Mouse (Mus musculus): ENCODE results near the gene Galnt4. TPM values are rescaled to one million over a fixed set of nuclear protein-coding genes. Genes with fewer than 3 reads are reported as not detected.

The Galnt4 gene
- 13.7 and 14.9 TPM in 2 replicates for polyA plus RNA-seq (2015; fragmentation: Nextera tagmentation; extraction: Ambion mirVana)

GRCm38 (mm10) chr10:99107964-99108363, at the start of gene Galnt4:
TSS of gene Galnt4 (plus strand) at chr10:99108159.
- no peaks in the 10 kb centered on the region for H3K9me3 ChIP-seq
- H3K9ac ChIP-seq = peak within 1 kb of the TSS; percentile 85
- no peaks in the 10 kb centered on the region for H3K27me3 ChIP-seq
- peak within 1 kb of the TSS; percentile 88 for H3K4me3 ChIP-seq
- H3K4me2 ChIP-seq = peak within 1 kb of the TSS; percentile 94
- peak within 1 kb of the TSS; percentile 84 for H3K27ac ChIP-seq
- WGBS = 2% methylated on average over 22 of the region's 22 CpGs
- peak; percentile 87 for ATAC-seq (ENCODE audit: borderline replicate concordance, extremely low read depth, low FRiP score, low TSS enrichment)
- peaks cover 31% of the 10 kb centered on the region for H3K36me3 ChIP-seq
- H3K4me1 ChIP-seq = peaks cover 26% of the 10 kb centered on the region

- Histone ChIP-seq H3K9ac (no peak overlapping the region), H3K9me3 (no peaks in the 10 kb centered on the region), H3K4me2 (no peak overlapping the region), H3K4me1 (no peaks in the 10 kb centered on the region), H3K27me3 (no peaks in the 10 kb centered on the region), H3K27ac (no peak overlapping the region), H3K36me3 (no peaks in the 10 kb centered on the region), H3K4me3 (no peak overlapping the region)
- 81% methylated on average over 7 of the region's 7 CpGs for WGBS
- no peak for ATAC-seq (ENCODE audit: borderline replicate concordance, extremely low read depth, low FRiP score, low TSS enrichment)
These were observed 47.4 kb upstream of the Galnt4 start for GRCm38 (mm10) chr10:99060588-99060987.

GRCm38 (mm10) chr10:99061418-99061817, 46.5 kb upstream of the Galnt4 start:
- ATAC-seq (ENCODE audit: borderline replicate concordance, extremely low read depth, low FRiP score, low TSS enrichment) = no peak
- no peaks in the 10 kb centered on the region for H3K4me1 ChIP-seq
- H3K4me3 ChIP-seq = no peak overlapping the region
- no peaks in the 10 kb centered on the region for H3K9me3 ChIP-seq
- H3K9ac ChIP-seq = no peak overlapping the region
- no peaks in the 10 kb centered on the region for H3K27me3 ChIP-seq
- no peaks in the 10 kb centered on the region for H3K36me3 ChIP-seq
- H3K4me2 ChIP-seq = no peak overlapping the region
- 89% methylated on average over 10 of the region's 10 CpGs for WGBS
- H3K27ac ChIP-seq = no peak overlapping the region

GRCm38 (mm10) chr10:99062546-99062945, 45.4 kb upstream of the Galnt4 start:
- no peaks in the 10 kb centered on the region for H3K36me3 ChIP-seq
- WGBS = 70% methylated on average over 5 of the region's 5 CpGs
- no peak for ATAC-seq (ENCODE audit: borderline replicate concordance, extremely low read depth, low FRiP score, low TSS enrichment)
- no peak overlapping the region for H3K27ac ChIP-seq
- no peaks in the 10 kb centered on the region for H3K4me1 ChIP-seq
- H3K27me3 ChIP-seq = no peaks in the 10 kb centered on the region
- no peaks in the 10 kb centered on the region for H3K9me3 ChIP-seq
- H3K4me2 ChIP-seq = no peak overlapping the region
- H3K4me3 ChIP-seq = no peak overlapping the region
- H3K9ac ChIP-seq = no peak overlapping the region

GRCm38 (mm10) chr10:99076113-99076895, 31.7 kb upstream of the Galnt4 start:
- Histone ChIP-seq H3K27ac (no peak overlapping the region), H3K36me3 (no peaks in the 10 kb centered on the region), H3K4me3 (no peak overlapping the region), H3K4me1 (no peaks in the 10 kb centered on the region), H3K27me3 (no peaks in the 10 kb centered on the region), H3K9ac (no peak overlapping the region), H3K4me2 (no peak overlapping the region), H3K9me3 (no peaks in the 10 kb centered on the region)
- no peak for ATAC-seq (ENCODE audit: borderline replicate concordance, extremely low read depth, low FRiP score, low TSS enrichment)
- WGBS = 78% methylated on average over 18 of the region's 18 CpGs

GRCm38 (mm10) chr10:99078621-99079020, 29.3 kb upstream of the Galnt4 start:
- no peak for ATAC-seq (ENCODE audit: borderline replicate concordance, extremely low read depth, low FRiP score, low TSS enrichment)
- Histone ChIP-seq H3K27ac (no peak overlapping the region), H3K36me3 (no peaks in the 10 kb centered on the region), H3K9ac (no peak overlapping the region), H3K27me3 (no peaks in the 10 kb centered on the region), H3K4me2 (no peak overlapping the region), H3K9me3 (no peaks in the 10 kb centered on the region), H3K4me3 (no peak overlapping the region), H3K4me1 (no peaks in the 10 kb centered on the region)
- 66% methylated on average over 2 of the region's 2 CpGs for WGBS

GRCm38 (mm10) chr10:99081569-99081990, 26.4 kb upstream of the Galnt4 start:
- Histone ChIP-seq H3K4me1 (no peaks in the 10 kb centered on the region), H3K4me3 (no peak overlapping the region), H3K27me3 (no peaks in the 10 kb centered on the region), H3K4me2 (no peak overlapping the region), H3K9me3 (no peaks in the 10 kb centered on the region), H3K36me3 (no peaks in the 10 kb centered on the region), H3K9ac (no peak overlapping the region), H3K27ac (no peak overlapping the region)
- WGBS = 80% methylated on average over 10 of the region's 10 CpGs
- ATAC-seq (ENCODE audit: borderline replicate concordance, extremely low read depth, low FRiP score, low TSS enrichment) = no peak

- no peak overlapping the region for H3K27ac ChIP-seq
These were observed 24.4 kb upstream of the Galnt4 start for GRCm38 (mm10) chr10:99083431-99084003.

GRCm38 (mm10) chr10:99084397-99085239, 23.3 kb upstream of the Galnt4 start:
- no peak overlapping the region for H3K4me2 ChIP-seq
- no peaks in the 10 kb centered on the region for H3K36me3 ChIP-seq
- H3K27ac ChIP-seq = no peak overlapping the region
- H3K9me3 ChIP-seq = no peaks in the 10 kb centered on the region
- H3K9ac ChIP-seq = no peak overlapping the region
- H3K4me1 ChIP-seq = no peaks in the 10 kb centered on the region
- 44% methylated on average over 23 of the region's 23 CpGs for WGBS
- no peaks in the 10 kb centered on the region for H3K27me3 ChIP-seq
- H3K4me3 ChIP-seq = no peak overlapping the region
- ATAC-seq (ENCODE audit: borderline replicate concordance, extremely low read depth, low FRiP score, low TSS enrichment) = peak; percentile 59; the same call in 1 of the 2 replicates

More at GRCm38 (mm10) chr10:99083431-99084003, 24.4 kb upstream of the Galnt4 start:
- no peak overlapping the region for H3K9ac ChIP-seq
- H3K9me3 ChIP-seq = no peaks in the 10 kb centered on the region
- H3K27me3 ChIP-seq = no peaks in the 10 kb centered on the region
- H3K36me3 ChIP-seq = no peaks in the 10 kb centered on the region
- H3K4me1 ChIP-seq = no peaks in the 10 kb centered on the region
- ATAC-seq (ENCODE audit: borderline replicate concordance, extremely low read depth, low FRiP score, low TSS enrichment) = no peak
- H3K4me2 ChIP-seq = no peak overlapping the region
- WGBS = 75% methylated on average over 14 of the region's 14 CpGs
- H3K4me3 ChIP-seq = no peak overlapping the region

GRCm38 (mm10) chr10:99085240-99085587, 22.7 kb upstream of the Galnt4 start:
- H3K4me3 ChIP-seq = no peak overlapping the region
- H3K9ac ChIP-seq = no peak overlapping the region
- H3K4me2 ChIP-seq = no peak overlapping the region
- no peaks in the 10 kb centered on the region for H3K36me3 ChIP-seq
- ATAC-seq (ENCODE audit: borderline replicate concordance, extremely low read depth, low FRiP score, low TSS enrichment) = no peak
- H3K27ac ChIP-seq = no peak overlapping the region
- no peaks in the 10 kb centered on the region for H3K27me3 ChIP-seq
- H3K9me3 ChIP-seq = no peaks in the 10 kb centered on the region
- WGBS = 63% methylated on average over 6 of the region's 6 CpGs
- no peaks in the 10 kb centered on the region for H3K4me1 ChIP-seq

GRCm38 (mm10) chr10:99086029-99086428, 21.9 kb upstream of the Galnt4 start:
- WGBS = 65% methylated on average over 6 of the region's 6 CpGs
- Histone ChIP-seq H3K4me3 (no peak overlapping the region), H3K4me2 (no peak overlapping the region), H3K4me1 (no peaks in the 10 kb centered on the region), H3K9ac (no peak overlapping the region), H3K9me3 (no peaks in the 10 kb centered on the region), H3K27ac (no peak overlapping the region), H3K36me3 (no peaks in the 10 kb centered on the region), H3K27me3 (no peaks in the 10 kb centered on the region)
- ATAC-seq (ENCODE audit: borderline replicate concordance, extremely low read depth, low FRiP score, low TSS enrichment) = no peak

GRCm38 (mm10) chr10:99089906-99090305, 18.1 kb upstream of the Galnt4 start:
- H3K4me2 ChIP-seq = no peak overlapping the region
- 64% methylated on average over 6 of the region's 6 CpGs for WGBS
- H3K4me3 ChIP-seq = no peak overlapping the region
- no peaks in the 10 kb centered on the region for H3K27me3 ChIP-seq
- H3K4me1 ChIP-seq = no peaks in the 10 kb centered on the region
- no peaks in the 10 kb centered on the region for H3K36me3 ChIP-seq
- H3K27ac ChIP-seq = no peak overlapping the region
- H3K9me3 ChIP-seq = no peaks in the 10 kb centered on the region
- no peak for ATAC-seq (ENCODE audit: borderline replicate concordance, extremely low read depth, low FRiP score, low TSS enrichment)
- no peak overlapping the region for H3K9ac ChIP-seq
